Mouse (Mus musculus): ENCODE measurements at regions not wholly inside any gene's neighbourhood (a gene's known extent, or its start where the extent isn't known, plus 50 kb on each side); places are given as distances from the start of the nearest gene placed in this dataset.

GRCm38 (mm10) chrX:89574913-89575312 lies 165.4 kb upstream of the Pet2 start:
- Histone ChIP-seq H3K36me3 (ENCODE audit: control insufficient read depth, insufficient read depth, low read length) (no peaks in the 10 kb centered on the region), H3K9ac (replicated peaks; ENCODE audit: low read depth, low read length) (no peak overlapping the region), H3K9me3 (ENCODE audit: control insufficient read depth, low read length) (no peaks in the 10 kb centered on the region), H3K4me2 (ENCODE audit: low read depth, low read length) (no peak overlapping the region), H3K27me3 (ENCODE audit: control insufficient read depth, insufficient read depth, low read length) (no peaks in the 10 kb centered on the region), H3K27ac (ENCODE audit: low read depth, low read length) (no peak overlapping the region), H3K4me1 (ENCODE audit: control insufficient read depth, insufficient read depth, low read length) (no peaks in the 10 kb centered on the region), H3K4me3 (ENCODE audit: low read depth, low read length) (no peak overlapping the region)
- WGBS = 44% methylated on average over 1 of the region's 1 CpGs
- ATAC-seq (ENCODE audit: low read depth) = peak; percentile 79; the same call in 1 of the 2 replicates

- peak; percentile 38; the same call in 1 of the 2 replicates for ATAC-seq (ENCODE audit: low read depth)
- no peaks in the 10 kb centered on the region for H3K36me3 ChIP-seq (ENCODE audit: control insufficient read depth, insufficient read depth, low read length)
- H3K27me3 ChIP-seq (ENCODE audit: control insufficient read depth, insufficient read depth, low read length) = no peaks in the 10 kb centered on the region
- no peak overlapping the region for H3K4me2 ChIP-seq (ENCODE audit: low read depth, low read length)
- no peaks in the 10 kb centered on the region for H3K4me1 ChIP-seq (ENCODE audit: control insufficient read depth, insufficient read depth, low read length)
- H3K9ac ChIP-seq (replicated peaks; ENCODE audit: low read depth, low read length) = no peak overlapping the region
- no peaks in the 10 kb centered on the region for H3K9me3 ChIP-seq (ENCODE audit: control insufficient read depth, low read length)
- no peak overlapping the region for H3K27ac ChIP-seq (ENCODE audit: low read depth, low read length)
- no peak overlapping the region for H3K4me3 ChIP-seq (ENCODE audit: low read depth, low read length)
Measured at GRCm38 (mm10) chrX:89559318-89559717, 149.8 kb upstream of the Pet2 start.
